Mouse (Mus musculus): ENCODE results near the gene F11.

F11 gene

DNA sequence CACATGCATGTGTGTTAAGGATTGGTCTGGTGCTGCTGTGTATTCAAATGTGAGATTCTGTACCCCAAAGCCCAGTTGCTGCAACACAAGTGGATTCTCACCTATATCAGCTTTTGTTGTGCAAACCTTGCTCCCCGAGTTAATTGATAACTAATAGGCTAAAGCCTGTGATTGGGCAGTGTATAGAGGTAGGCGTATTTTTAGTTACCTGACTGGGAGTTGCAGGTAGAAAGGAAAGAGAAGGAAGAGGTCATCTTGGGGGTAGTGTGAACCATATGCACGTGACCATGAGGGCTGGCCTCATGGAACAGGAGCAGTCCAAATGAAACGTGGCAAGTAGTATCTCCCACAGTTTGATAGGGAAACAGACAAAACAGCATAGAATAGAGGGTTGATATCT, 3.1 kb upstream of the F11 start:
- no peak for DNase-seq (ENCODE audit: low read depth, low spot score)
- no peaks in the 10 kb centered on the region for H3K27me3 ChIP-seq (ENCODE audit: control insufficient read depth, insufficient read depth, low read length, poor library complexity, severe bottlenecking)
- no peaks in the 10 kb centered on the region for H3K36me3 ChIP-seq (ENCODE audit: control insufficient read depth, insufficient read depth, low read length, poor library complexity, severe bottlenecking)

DNA sequence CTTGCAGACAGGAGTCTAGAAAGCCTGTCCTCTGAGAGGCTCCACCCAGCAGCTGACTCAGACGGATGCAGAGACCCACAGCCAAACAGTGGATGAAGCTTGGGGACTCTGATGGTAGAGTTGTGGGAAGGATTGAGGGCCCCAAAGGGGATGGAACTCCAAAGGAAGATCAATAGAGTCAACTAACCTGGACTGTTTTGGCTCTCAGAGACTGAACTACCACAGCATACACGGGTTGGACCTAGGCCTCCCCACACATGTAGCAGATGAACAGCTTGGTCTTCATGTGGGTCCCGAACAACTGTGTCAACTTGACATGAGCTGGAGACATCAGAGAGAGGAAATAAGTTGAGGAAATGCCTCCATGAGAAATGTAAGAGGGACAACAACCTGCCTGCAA, 1.0 kb upstream of the F11 start:
- Histone ChIP-seq H3K27me3 (ENCODE audit: control insufficient read depth, insufficient read depth, low read length, poor library complexity, severe bottlenecking) (no peaks in the 10 kb centered on the region), H3K36me3 (ENCODE audit: control insufficient read depth, insufficient read depth, low read length, poor library complexity, severe bottlenecking) (no peaks in the 10 kb centered on the region)
- DNase-seq (ENCODE audit: low read depth, low spot score): no peak

DNA sequence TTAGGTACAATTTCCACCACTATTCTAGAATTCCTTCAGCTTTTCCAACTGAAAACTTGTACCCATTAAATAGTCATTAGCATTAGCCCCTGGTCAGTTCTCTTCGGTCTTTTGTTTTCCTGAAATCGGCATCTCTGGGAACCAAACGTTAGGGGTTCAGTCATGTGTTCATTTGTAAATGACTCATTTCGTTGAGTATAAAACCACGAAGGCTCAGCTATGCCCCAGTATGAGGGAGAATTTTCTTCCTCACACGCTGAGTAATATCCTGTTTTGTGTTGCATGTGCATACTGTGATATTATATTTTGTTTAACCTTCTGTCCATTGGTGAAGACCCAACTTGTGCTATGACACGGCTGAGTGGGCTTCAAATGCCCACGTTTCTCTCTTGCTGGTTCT, 3.4 kb downstream of the F11 start:
- H3K36me3 ChIP-seq (ENCODE audit: control insufficient read depth, insufficient read depth, low read length, poor library complexity, severe bottlenecking): no peaks in the 10 kb centered on the region
- H3K27me3 ChIP-seq (ENCODE audit: control insufficient read depth, insufficient read depth, low read length, poor library complexity, severe bottlenecking): no peaks in the 10 kb centered on the region
- no peak for DNase-seq (ENCODE audit: low read depth, low spot score)

DNA sequence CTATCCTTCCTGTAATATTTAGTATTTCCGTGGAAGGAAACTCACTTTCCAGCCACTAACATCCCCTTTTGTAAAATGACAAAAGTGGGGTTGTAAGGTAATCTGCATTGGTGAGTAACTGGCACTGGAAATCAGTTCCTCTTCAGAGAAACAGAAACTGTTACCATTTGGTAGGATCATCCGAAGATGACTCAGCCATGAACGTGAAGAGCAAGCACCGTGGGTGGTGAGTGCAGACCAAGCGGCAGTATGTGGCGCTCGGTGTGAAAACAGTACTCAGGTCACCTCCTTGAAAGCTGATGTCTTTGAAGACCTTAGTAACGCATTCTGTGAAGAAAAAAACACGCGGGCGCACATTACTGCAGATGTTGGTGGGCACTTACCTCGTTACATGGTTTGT, 6.8 kb downstream of the F11 start:
- Histone ChIP-seq H3K36me3 (ENCODE audit: control insufficient read depth, insufficient read depth, low read length, poor library complexity, severe bottlenecking) (no peaks in the 10 kb centered on the region), H3K27me3 (ENCODE audit: control insufficient read depth, insufficient read depth, low read length, poor library complexity, severe bottlenecking) (no peaks in the 10 kb centered on the region)
- no peak for DNase-seq (ENCODE audit: low read depth, low spot score)

GRCm38 (mm10) chr8:45254194-45254842, 7.5 kb downstream of the F11 start:
- no peaks in the 10 kb centered on the region for H3K27me3 ChIP-seq (ENCODE audit: control insufficient read depth, insufficient read depth, low read length, poor library complexity, severe bottlenecking)
- H3K36me3 ChIP-seq (ENCODE audit: control insufficient read depth, insufficient read depth, low read length, poor library complexity, severe bottlenecking): no peaks in the 10 kb centered on the region
- DNase-seq (ENCODE audit: low read depth, low spot score): no peak

DNA sequence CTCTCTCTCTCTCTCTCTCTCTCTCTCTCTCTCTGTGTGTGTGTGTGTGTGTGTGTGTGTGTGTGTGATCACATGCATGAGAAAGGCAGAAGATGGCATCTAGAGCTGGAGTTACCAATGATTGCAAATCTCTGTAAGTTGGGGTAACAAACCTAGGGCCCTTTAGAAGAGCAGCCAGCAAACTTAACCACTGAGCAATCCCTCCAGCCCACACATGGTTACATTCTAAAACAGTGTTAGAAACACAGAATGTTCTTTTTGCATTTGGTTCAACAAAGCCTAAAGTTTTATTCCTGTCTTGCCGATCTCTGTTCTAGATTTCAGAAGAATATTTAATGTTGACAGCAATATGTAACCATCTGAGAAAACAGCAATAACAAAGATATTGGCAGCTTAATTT, 8.2 kb downstream of the F11 start:
- DNase-seq (ENCODE audit: low read depth, low spot score): no peak
- Histone ChIP-seq H3K36me3 (ENCODE audit: control insufficient read depth, insufficient read depth, low read length, poor library complexity, severe bottlenecking) (no peaks in the 10 kb centered on the region), H3K27me3 (ENCODE audit: control insufficient read depth, insufficient read depth, low read length, poor library complexity, severe bottlenecking) (no peaks in the 10 kb centered on the region)

DNA sequence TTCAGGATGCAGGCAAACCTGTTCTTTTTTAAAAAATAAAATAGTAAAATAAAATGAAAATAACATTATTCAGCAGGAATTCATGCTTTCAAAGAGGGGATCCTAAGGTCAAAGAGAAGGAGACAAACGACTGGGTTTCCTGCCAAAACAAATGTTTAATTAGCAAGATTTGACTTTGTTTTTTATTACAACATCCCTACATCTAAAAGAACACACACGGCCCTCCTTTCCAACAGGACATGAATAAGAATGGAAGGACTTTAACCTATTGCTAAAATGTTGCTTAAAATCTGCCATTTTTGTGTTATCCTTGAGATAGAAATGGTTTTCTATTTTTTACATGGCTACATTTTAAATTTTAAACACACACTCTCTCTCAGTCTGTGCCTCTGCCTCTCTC, 8.7 kb downstream of the F11 start:
- no peaks in the 10 kb centered on the region for H3K36me3 ChIP-seq (ENCODE audit: control insufficient read depth, insufficient read depth, low read length, poor library complexity, severe bottlenecking)
- DNase-seq (ENCODE audit: low read depth, low spot score): no peak
- no peaks in the 10 kb centered on the region for H3K27me3 ChIP-seq (ENCODE audit: control insufficient read depth, insufficient read depth, low read length, poor library complexity, severe bottlenecking)

DNA sequence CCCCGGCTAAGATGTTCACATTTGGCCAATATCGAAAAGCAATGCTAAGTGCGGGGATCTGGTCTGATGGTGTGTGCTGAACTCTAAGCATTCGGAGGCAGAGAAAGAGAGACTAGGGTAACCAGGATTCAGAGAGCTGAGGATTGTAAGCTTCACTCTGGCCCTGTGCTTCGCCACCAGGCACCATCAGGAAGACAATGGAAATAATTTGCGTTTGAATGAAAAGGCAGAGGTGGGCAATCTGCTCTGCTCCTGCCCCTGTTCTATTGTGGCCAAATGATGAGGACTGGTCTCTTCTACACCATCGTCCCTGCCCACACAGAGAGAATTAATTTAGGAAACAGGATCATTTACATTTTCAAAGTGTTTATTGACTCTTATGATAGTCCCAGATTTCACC, 15.5 kb downstream of the F11 start:
- H3K36me3 ChIP-seq (ENCODE audit: control insufficient read depth, insufficient read depth, low read length, poor library complexity, severe bottlenecking): no peaks in the 10 kb centered on the region
- DNase-seq (ENCODE audit: low read depth, low spot score): no peak

GRCm38 (mm10) chr8:45239363-45239762, 22.5 kb downstream of the F11 start:
- Histone ChIP-seq H3K27me3 (ENCODE audit: control insufficient read depth, insufficient read depth, low read length, poor library complexity, severe bottlenecking) (no peaks in the 10 kb centered on the region), H3K36me3 (ENCODE audit: control insufficient read depth, insufficient read depth, low read length, poor library complexity, severe bottlenecking) (no peaks in the 10 kb centered on the region)
- DNase-seq (ENCODE audit: low read depth, low spot score): no peak

More for the DNA sequence above, 15.5 kb downstream of the F11 start:
- H3K27me3 ChIP-seq (ENCODE audit: control insufficient read depth, insufficient read depth, low read length, poor library complexity, severe bottlenecking): no peaks in the 10 kb centered on the region

GRCm38 (mm10) chr8:45238282-45238681, 23.5 kb downstream of the F11 start:
- no peaks in the 10 kb centered on the region for H3K36me3 ChIP-seq (ENCODE audit: control insufficient read depth, insufficient read depth, low read length, poor library complexity, severe bottlenecking)
- no peak for DNase-seq (ENCODE audit: low read depth, low spot score)
- H3K27me3 ChIP-seq (ENCODE audit: control insufficient read depth, insufficient read depth, low read length, poor library complexity, severe bottlenecking): no peaks in the 10 kb centered on the region

DNA sequence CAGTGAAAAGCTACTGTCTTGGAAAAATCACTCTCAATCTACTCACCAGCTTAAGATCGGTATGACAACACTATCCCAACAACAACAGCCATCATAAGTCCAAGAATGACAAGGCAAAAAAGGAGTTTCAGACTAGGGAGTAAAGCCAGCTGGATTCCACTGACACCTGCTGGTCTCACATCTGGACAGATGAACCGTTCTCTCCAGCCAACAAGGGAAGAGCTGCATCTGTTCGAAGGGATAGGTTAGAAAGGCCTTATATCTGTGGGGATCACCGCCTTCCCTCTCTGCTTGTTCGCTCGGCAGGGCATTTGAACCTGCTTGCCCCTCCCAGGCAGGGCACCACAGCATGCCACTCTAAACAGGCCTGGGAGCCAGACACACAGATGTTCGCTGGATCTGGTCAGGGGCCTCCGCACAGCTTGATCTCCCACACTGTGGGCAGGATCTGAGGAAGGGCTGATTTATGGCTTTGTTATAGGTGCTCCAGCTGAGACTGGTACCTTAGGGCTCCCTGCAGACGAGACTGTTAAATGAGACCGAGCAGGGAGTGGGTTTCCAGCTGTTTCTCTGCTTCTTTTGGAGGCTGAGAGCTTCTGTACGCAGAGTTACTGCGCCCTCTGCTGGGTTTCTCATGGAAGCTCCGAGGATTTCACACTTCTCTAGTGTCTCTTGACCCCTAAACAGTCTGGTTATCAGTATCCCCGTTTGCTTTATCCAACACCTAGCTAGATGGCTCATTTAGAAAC, 25.5 kb downstream of the F11 start:
- peak; percentile 1 for DNase-seq (ENCODE audit: low read depth, low spot score)
- H3K27me3 ChIP-seq (ENCODE audit: control insufficient read depth, insufficient read depth, low read length, poor library complexity, severe bottlenecking): no peaks in the 10 kb centered on the region
- H3K36me3 ChIP-seq (ENCODE audit: control insufficient read depth, insufficient read depth, low read length, poor library complexity, severe bottlenecking): no peaks in the 10 kb centered on the region

DNA sequence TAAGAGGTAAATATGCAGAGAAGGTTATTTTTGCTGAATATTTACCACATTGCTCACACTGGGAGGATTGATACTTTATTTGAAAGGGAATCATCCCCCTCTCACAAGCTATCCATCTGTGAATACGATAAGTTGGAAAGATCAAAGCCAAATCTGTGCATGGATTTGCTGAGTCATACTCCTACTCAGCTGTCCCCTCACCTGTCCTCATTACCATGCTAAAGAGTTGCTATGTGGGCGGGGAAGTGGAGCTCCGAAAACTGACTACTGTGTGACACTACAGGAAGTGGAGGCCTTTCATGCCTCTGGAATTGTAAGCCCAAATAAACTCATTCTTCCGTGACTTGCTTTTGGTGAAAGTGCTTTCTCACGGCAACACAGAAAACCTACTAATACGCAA, 26.6 kb downstream of the F11 start:
- no peaks in the 10 kb centered on the region for H3K36me3 ChIP-seq (ENCODE audit: control insufficient read depth, insufficient read depth, low read length, poor library complexity, severe bottlenecking)
- no peak for DNase-seq (ENCODE audit: low read depth, low spot score)
- no peaks in the 10 kb centered on the region for H3K27me3 ChIP-seq (ENCODE audit: control insufficient read depth, insufficient read depth, low read length, poor library complexity, severe bottlenecking)

- Histone ChIP-seq H3K27me3 (ENCODE audit: control insufficient read depth, insufficient read depth, low read length, poor library complexity, severe bottlenecking) (no peaks in the 10 kb centered on the region), H3K36me3 (ENCODE audit: control insufficient read depth, insufficient read depth, low read length, poor library complexity, severe bottlenecking) (no peaks in the 10 kb centered on the region)
- no peak for DNase-seq (ENCODE audit: low read depth, low spot score)
Observed at GRCm38 (mm10) chr8:45233256-45233655, 28.6 kb downstream of the F11 start.

GRCm38 (mm10) chr8:45202476-45202875, 59.4 kb downstream of the F11 start:
- no peaks in the 10 kb centered on the region for H3K36me3 ChIP-seq (ENCODE audit: control insufficient read depth, insufficient read depth, low read length, poor library complexity, severe bottlenecking)
- DNase-seq (ENCODE audit: low read depth, low spot score): no peak
- H3K27me3 ChIP-seq (ENCODE audit: control insufficient read depth, insufficient read depth, low read length, poor library complexity, severe bottlenecking): no peaks in the 10 kb centered on the region

GRCm38 (mm10) chr8:45201605-45202004, 60.2 kb downstream of the F11 start:
- no peak for DNase-seq (ENCODE audit: low read depth, low spot score)
- Histone ChIP-seq H3K27me3 (ENCODE audit: control insufficient read depth, insufficient read depth, low read length, poor library complexity, severe bottlenecking) (no peaks in the 10 kb centered on the region), H3K36me3 (ENCODE audit: control insufficient read depth, insufficient read depth, low read length, poor library complexity, severe bottlenecking) (no peaks in the 10 kb centered on the region)

GRCm38 (mm10) chr8:45197294-45197693, 64.5 kb downstream of the F11 start:
- DNase-seq (ENCODE audit: low read depth, low spot score): no peak
- Histone ChIP-seq H3K36me3 (ENCODE audit: control insufficient read depth, insufficient read depth, low read length, poor library complexity, severe bottlenecking) (no peaks in the 10 kb centered on the region), H3K27me3 (ENCODE audit: control insufficient read depth, insufficient read depth, low read length, poor library complexity, severe bottlenecking) (no peaks in the 10 kb centered on the region)

All from splenic B cell, adult 2 months (primary cell).